Mouse (Mus musculus): ENCODE measurements around the gene Golph3. TPM values are rescaled to one million over a fixed set of nuclear protein-coding genes. Genes with fewer than 3 reads are reported as not detected.
A peak's percentile ranks its signal among the peaks of the same experiment; 100 is the strongest.

Gene Golph3
- polyA plus RNA-seq (2015; fragmentation: Nextera tagmentation; extraction: Ambion mirVana): 56.7 and 70.2 TPM in 2 replicates

DNA sequence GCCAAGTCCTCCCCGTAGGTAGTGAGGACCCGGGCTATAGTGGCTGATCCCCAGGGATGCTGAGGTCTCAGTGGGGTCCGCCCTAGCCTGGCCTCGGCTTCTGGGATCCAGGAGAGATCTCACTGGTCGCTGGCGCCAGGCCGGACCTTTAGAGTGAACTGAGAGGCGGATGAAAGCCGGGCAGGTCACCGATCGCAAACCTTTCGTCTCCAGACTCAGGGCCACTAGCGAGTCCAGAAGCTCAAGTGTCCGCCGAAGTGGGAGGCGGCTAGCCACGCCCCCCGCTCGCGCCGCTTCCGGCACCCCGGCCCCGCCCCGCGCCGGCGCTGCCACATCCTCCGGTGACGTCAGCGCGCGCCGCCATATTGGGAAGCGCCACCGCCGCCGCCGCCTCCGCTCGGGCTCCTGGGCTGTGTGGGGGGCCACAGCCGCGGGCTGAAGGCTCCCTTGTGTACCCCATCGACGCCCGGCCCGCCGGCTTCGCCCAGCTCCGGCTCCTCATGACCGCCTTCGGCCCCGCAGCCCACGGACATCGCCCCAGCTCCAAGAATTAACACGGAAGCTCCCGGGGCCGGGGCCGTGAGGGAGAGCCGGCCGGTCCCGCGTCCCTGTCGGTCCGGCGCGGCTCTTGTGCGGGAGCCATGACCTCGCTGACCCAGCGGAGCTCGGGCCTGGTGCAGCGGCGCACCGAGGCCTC lies at the start of gene Golph3:
Gene Golph3, plus strand, starts transcription at position 360 of the 697 bp plus-strand sequence.
- H3K4me1 ChIP-seq (replicated peaks; ENCODE audit: control insufficient read depth, insufficient read depth, low read length): peaks cover 24% of the 10 kb centered on the region
- ATAC-seq: peak; percentile 98
- H3K9ac ChIP-seq (replicated peaks; ENCODE audit: low read depth, low read length): peak within 1 kb of the TSS; percentile 95
- H3K9me3 ChIP-seq (ENCODE audit: control insufficient read depth, low read length): no peaks in the 10 kb centered on the region
- peak within 1 kb of the TSS; percentile 94 for H3K27ac ChIP-seq (ENCODE audit: low read length)
- H3K27me3 ChIP-seq (replicated peaks; ENCODE audit: control insufficient read depth, insufficient read depth, low read length): 0 out of 2 replicates have a peak, but pooled peaks cover 3% of the 10 kb centered on the region
- H3K4me2 ChIP-seq (ENCODE audit: low read length): peak within 1 kb of the TSS; percentile 80
- under 1% methylated on average over 73 of the region's 74 CpGs for WGBS
- peak within 1 kb of the TSS; percentile 94 for H3K4me3 ChIP-seq (replicated peaks; ENCODE audit: low read length)
- H3K36me3 ChIP-seq (ENCODE audit: control insufficient read depth, insufficient read depth): no peaks in the 10 kb centered on the region

DNA sequence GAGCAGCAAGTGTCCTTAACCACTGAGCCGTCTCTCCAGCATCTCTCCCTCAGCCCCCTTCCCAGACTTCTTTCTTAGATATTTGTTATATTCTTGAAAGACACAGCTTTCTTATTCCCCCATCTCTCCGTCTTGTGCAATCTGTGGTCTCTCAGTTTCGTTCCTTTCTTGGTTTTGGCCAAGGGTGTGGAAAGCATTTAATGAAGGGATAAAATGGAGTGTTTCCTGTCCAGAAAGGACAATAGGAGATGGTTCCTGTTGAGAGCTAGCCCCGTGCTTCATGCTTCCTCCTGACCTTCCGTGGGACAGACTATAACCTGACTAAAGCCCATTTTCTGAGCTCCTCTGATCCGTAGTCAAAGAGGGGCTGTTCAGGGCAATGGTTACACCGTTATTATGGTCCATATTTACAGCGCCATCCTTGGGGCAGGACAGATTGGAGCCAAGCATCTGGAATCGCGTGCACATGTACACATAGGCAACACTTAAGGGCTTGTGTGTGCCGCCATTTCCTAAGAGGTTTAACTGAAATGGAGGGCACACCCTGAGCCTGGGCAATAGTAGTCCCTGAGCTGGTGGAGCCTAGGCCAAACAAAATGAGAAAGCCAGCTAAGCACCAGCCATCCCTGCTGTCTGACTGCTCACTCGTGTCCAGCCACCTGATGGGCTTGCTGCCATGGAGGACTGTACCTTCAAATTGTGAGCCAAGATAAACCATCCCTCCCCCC lies 47.8 kb upstream of the Golph3 start:
- Histone ChIP-seq H3K36me3 (ENCODE audit: control insufficient read depth, insufficient read depth) (peaks cover 9% of the 10 kb centered on the region), H3K9ac (replicated peaks; ENCODE audit: low read depth, low read length) (no peak overlapping the region), H3K4me2 (ENCODE audit: low read length) (no peak overlapping the region), H3K27ac (ENCODE audit: low read length) (no peak overlapping the region), H3K4me3 (replicated peaks; ENCODE audit: low read length) (no peak overlapping the region), H3K4me1 (replicated peaks; ENCODE audit: control insufficient read depth, insufficient read depth, low read length) (0 out of 2 replicates have a peak, but pooled peaks cover 3% of the 10 kb centered on the region), H3K27me3 (replicated peaks; ENCODE audit: control insufficient read depth, insufficient read depth, low read length) (no peaks in the 10 kb centered on the region), H3K9me3 (ENCODE audit: control insufficient read depth, low read length) (no peaks in the 10 kb centered on the region)
- 80% methylated on average over 12 of the region's 12 CpGs for WGBS
- peak; percentile 43; the same call in 1 of the 2 replicates for ATAC-seq

DNA sequence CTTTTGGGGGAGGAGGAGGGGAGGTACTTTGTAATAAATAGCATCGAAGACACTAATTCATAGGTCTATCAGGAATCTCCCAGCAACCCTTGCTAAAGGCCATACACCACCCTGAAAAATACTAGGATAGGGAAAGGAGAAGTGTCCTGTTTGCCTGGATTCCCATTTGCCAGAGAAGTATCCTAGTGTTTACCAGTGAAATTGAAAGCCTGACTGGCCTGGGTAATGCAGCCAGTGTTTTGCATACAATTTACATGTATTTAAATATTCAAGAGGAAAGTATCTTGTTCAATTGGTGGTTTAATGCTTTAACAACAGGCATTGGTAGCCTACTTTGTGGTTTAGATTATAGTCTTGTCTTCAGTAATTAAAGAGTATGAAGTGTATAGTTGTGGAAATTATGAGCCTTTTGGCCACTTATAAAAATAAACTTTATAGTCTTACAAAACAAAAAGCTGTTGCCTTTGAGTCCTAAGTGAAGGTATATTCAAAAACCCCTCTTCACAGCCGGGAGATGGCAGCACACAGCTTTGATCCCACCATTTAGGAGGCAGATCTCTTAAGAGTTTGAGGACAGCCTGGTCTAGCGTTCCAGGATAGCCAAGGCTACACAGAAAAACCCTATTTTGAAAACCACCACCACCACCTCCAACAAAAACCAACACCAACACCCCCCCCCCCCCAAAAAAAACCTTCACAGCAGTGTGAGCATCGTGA lies 47.0 kb upstream of the Golph3 start:
- WGBS: 60% methylated on average over 4 of the region's 4 CpGs
- 0 out of 2 replicates have a peak, but pooled peaks cover 3% of the 10 kb centered on the region for H3K4me1 ChIP-seq (replicated peaks; ENCODE audit: control insufficient read depth, insufficient read depth, low read length)
- H3K4me3 ChIP-seq (replicated peaks; ENCODE audit: low read length): no peak overlapping the region
- ATAC-seq: peak; percentile 74
- H3K36me3 ChIP-seq (ENCODE audit: control insufficient read depth, insufficient read depth): peaks cover 9% of the 10 kb centered on the region
- no peaks in the 10 kb centered on the region for H3K27me3 ChIP-seq (replicated peaks; ENCODE audit: control insufficient read depth, insufficient read depth, low read length)
- H3K9me3 ChIP-seq (ENCODE audit: control insufficient read depth, low read length): no peaks in the 10 kb centered on the region
- H3K4me2 ChIP-seq (ENCODE audit: low read length): no peak overlapping the region
- H3K27ac ChIP-seq (ENCODE audit: low read length): no peak overlapping the region
- H3K9ac ChIP-seq (replicated peaks; ENCODE audit: low read depth, low read length): no peak overlapping the region

DNA sequence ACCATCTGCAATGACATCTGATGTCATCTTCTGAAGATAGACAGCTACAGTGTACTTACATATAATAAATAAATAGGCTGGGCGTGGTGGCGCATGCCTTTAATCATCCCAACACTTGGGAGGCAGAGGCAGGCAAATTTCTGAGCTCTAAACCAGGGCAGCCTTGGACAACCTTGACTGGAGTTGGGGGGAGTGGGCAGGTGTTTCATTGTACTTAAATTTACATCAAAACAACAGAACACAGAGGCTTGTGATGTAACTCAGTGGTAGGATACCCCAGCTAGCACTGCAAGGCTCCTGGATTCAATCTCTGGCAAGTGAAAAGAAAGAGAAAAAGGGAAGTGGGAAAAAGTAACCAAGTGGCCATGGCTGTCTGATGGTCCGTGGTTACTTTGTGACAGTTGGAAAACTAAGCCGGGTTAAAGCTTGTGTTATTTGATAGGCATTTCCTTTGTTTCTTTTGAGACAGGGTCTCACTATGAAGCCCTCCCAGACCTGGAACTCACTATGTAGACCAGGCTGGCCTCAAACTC lies 46.1 kb upstream of the Golph3 start:
- ATAC-seq: no peak
- Histone ChIP-seq H3K9me3 (ENCODE audit: control insufficient read depth, low read length) (no peaks in the 10 kb centered on the region), H3K4me3 (replicated peaks; ENCODE audit: low read length) (no peak overlapping the region), H3K4me1 (replicated peaks; ENCODE audit: control insufficient read depth, insufficient read depth, low read length) (0 out of 2 replicates have a peak, but pooled peaks cover 3% of the 10 kb centered on the region), H3K4me2 (ENCODE audit: low read length) (no peak overlapping the region), H3K27me3 (replicated peaks; ENCODE audit: control insufficient read depth, insufficient read depth, low read length) (no peaks in the 10 kb centered on the region), H3K9ac (replicated peaks; ENCODE audit: low read depth, low read length) (no peak overlapping the region), H3K27ac (ENCODE audit: low read length) (no peak overlapping the region), H3K36me3 (ENCODE audit: control insufficient read depth, insufficient read depth) (peaks cover under 1% of the 10 kb centered on the region; the same call in 1 of the 2 replicates)
- WGBS: 75% methylated on average over 4 of the region's 4 CpGs

DNA sequence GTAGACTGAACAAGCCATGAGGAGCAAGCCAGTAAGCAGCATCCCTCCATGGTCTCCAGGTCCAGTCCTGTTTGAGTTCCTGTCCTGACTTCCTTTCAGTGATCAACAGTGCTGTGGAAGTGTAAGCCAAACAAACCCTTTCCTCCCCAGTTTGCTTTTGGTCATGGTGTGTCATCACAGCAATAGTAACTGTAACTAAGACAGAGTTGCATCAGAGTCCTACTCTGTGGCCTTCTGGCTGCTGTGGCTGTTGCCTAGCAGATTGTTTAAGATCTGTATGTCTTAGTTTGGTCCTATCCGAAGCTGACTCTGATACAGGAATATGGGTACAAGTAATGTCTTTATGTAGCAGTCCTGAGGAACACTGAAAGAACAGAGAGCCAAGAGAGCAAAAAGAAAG lies 41.4 kb upstream of the Golph3 start:
- no peak overlapping the region for H3K9ac ChIP-seq (replicated peaks; ENCODE audit: low read depth, low read length)
- ATAC-seq: no peak
- no peaks in the 10 kb centered on the region for H3K27me3 ChIP-seq (replicated peaks; ENCODE audit: control insufficient read depth, insufficient read depth, low read length)
- no peak overlapping the region for H3K4me3 ChIP-seq (replicated peaks; ENCODE audit: low read length)
- no peak overlapping the region for H3K4me2 ChIP-seq (ENCODE audit: low read length)
- no peaks in the 10 kb centered on the region for H3K36me3 ChIP-seq (ENCODE audit: control insufficient read depth, insufficient read depth)
- H3K9me3 ChIP-seq (ENCODE audit: control insufficient read depth, low read length): no peaks in the 10 kb centered on the region
- H3K27ac ChIP-seq (ENCODE audit: low read length): no peak overlapping the region
- 89% methylated on average over 1 of the region's 1 CpGs for WGBS
- no peaks in the 10 kb centered on the region for H3K4me1 ChIP-seq (replicated peaks; ENCODE audit: control insufficient read depth, insufficient read depth, low read length)

DNA sequence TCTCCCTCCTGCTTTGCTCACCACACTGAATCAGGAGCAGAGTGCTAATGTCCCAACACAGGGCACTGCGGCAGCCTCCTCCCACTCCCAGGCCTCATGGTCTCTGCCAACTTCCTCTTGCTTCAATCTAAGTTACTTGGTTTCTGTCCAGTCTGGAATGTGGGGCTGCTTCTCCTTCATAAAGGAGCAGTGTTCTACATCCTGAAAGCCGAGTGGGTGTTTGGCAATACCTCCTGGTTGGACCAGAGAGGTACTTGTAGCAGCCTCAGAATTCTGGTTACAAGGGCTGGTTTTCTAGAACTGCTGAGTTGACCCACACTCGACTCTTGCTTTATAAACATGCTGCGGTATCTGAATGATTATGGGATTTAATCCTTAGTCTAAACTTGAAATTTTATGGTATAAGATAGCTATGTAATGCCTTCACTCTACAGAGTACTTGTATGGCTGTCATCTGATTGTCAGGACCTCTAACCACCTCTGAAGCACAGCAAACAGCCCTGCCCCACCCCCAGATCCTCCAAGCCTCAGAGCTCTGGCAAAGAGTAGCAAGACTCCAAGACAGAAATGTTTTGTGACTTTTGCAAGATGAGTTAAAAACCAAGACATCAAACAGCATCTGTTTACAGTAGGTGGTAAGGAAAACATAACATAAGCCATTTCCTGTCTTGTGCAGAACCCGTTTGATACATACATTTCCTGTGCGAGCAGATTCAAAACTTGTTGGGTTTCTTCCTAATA lies 36.3 kb upstream of the Golph3 start:
- Histone ChIP-seq H3K4me3 (replicated peaks; ENCODE audit: low read length) (no peak overlapping the region), H3K4me1 (replicated peaks; ENCODE audit: control insufficient read depth, insufficient read depth, low read length) (no peaks in the 10 kb centered on the region), H3K9me3 (ENCODE audit: control insufficient read depth, low read length) (no peaks in the 10 kb centered on the region), H3K27ac (ENCODE audit: low read length) (no peak overlapping the region), H3K36me3 (ENCODE audit: control insufficient read depth, insufficient read depth) (no peaks in the 10 kb centered on the region), H3K9ac (replicated peaks; ENCODE audit: low read depth, low read length) (no peak overlapping the region), H3K27me3 (replicated peaks; ENCODE audit: control insufficient read depth, insufficient read depth, low read length) (no peaks in the 10 kb centered on the region), H3K4me2 (ENCODE audit: low read length) (no peak overlapping the region)
- ATAC-seq: no peak
- 85% methylated on average over 6 of the region's 6 CpGs for WGBS

DNA sequence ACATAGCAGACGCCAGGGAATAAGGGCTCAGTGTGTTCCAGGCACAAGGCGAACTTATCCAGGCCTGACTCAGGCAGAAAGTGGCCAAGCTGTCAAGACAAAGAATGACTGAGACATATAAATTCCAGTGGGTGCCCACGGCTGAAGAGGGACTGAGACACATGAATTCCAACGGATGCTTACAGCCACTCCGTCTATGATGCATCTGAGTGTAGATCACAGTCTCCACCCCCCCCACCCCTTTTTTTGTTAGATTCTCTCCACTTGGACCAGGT lies 35.8 kb upstream of the Golph3 start:
- no peaks in the 10 kb centered on the region for H3K9me3 ChIP-seq (ENCODE audit: control insufficient read depth, low read length)
- ATAC-seq: no peak
- H3K9ac ChIP-seq (replicated peaks; ENCODE audit: low read depth, low read length): no peak overlapping the region
- no peak overlapping the region for H3K4me3 ChIP-seq (replicated peaks; ENCODE audit: low read length)
- H3K27me3 ChIP-seq (replicated peaks; ENCODE audit: control insufficient read depth, insufficient read depth, low read length): no peaks in the 10 kb centered on the region
- no peak overlapping the region for H3K27ac ChIP-seq (ENCODE audit: low read length)
- no peak overlapping the region for H3K4me2 ChIP-seq (ENCODE audit: low read length)
- no peaks in the 10 kb centered on the region for H3K36me3 ChIP-seq (ENCODE audit: control insufficient read depth, insufficient read depth)
- no peaks in the 10 kb centered on the region for H3K4me1 ChIP-seq (replicated peaks; ENCODE audit: control insufficient read depth, insufficient read depth, low read length)
- WGBS: 87% methylated on average over 5 of the region's 5 CpGs

DNA sequence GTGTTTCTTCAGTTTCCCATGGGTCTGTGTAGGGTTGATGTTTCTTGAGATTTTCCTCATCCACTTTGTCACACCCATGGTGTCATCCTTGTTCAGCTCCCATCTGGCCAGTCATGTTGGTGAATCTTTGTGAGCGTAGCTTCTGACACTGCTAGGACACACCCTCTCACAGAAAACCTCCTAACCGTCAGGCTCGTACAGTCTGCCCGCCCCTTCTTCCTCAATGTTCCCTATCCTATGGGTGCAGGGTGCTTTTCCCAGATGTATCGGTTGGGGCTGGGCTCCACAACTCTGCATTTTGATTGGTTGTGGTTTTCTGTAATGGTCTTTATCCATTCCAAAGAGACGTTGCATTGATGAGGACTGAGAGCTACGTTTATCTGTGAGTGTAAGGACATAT lies 30.9 kb upstream of the Golph3 start:
- Histone ChIP-seq H3K9ac (replicated peaks; ENCODE audit: low read depth, low read length) (no peak overlapping the region), H3K4me2 (ENCODE audit: low read length) (no peak overlapping the region), H3K27me3 (replicated peaks; ENCODE audit: control insufficient read depth, insufficient read depth, low read length) (no peaks in the 10 kb centered on the region), H3K4me3 (replicated peaks; ENCODE audit: low read length) (no peak overlapping the region), H3K4me1 (replicated peaks; ENCODE audit: control insufficient read depth, insufficient read depth, low read length) (no peaks in the 10 kb centered on the region), H3K36me3 (ENCODE audit: control insufficient read depth, insufficient read depth) (no peaks in the 10 kb centered on the region), H3K9me3 (ENCODE audit: control insufficient read depth, low read length) (no peaks in the 10 kb centered on the region), H3K27ac (ENCODE audit: low read length) (no peak overlapping the region)
- WGBS: 88% methylated on average over 7 of the region's 7 CpGs
- no peak for ATAC-seq

Data from forebrain, embryonic 16.5 days (tissue).